Mouse (Mus musculus) megakaryocyte, embryonic 14.5 days (primary cell): ENCODE measurements around the gene Slc24a4. TPM values are rescaled to one million over a fixed set of nuclear protein-coding genes. Genes with fewer than 3 reads are reported as not detected.

Experiments used
- H3K27me3 ChIP-seq: replicated peaks from 2 replicates; pipeline ENCODE3; 2012; ENCODE audit warnings: inconsistent platforms
- H3K36me3 ChIP-seq: replicated peaks from 2 replicates; pipeline ENCODE3; 2012; ENCODE audit warnings: low read length, inconsistent platforms, mixed read lengths
- H3K4me1 ChIP-seq: 2 replicates; pipeline ENCODE4 v1.6.1; 2012; ENCODE audit warnings: inconsistent platforms
- H3K4me3 ChIP-seq: replicated peaks from 2 replicates; pipeline ENCODE3; 2012; ENCODE audit warnings: moderate library complexity, mild to moderate bottlenecking, inconsistent platforms
- H3K9me3 ChIP-seq: 2 replicates; pipeline ENCODE4 v1.6.1; 2012; ENCODE audit warnings: inconsistent platforms
- FLI1 ChIP-seq: IDR thresholded peaks from 2 replicates; pipeline ENCODE4 v1.6.1; 2012; ENCODE audit warnings: low read length, inconsistent platforms, mixed read lengths
- GATA1 ChIP-seq: IDR thresholded peaks from 3 replicates; pipeline ENCODE4 v1.6.1; 2012; ENCODE audit warnings: mixed read lengths, low read length, inconsistent platforms, borderline replicate concordance
- polyA plus RNA-seq: library from polyadenylated mRNA; stranded (reverse); fragments of >175 nt; gene quantifications from 2 replicates; pipeline ENCODE4 v1.2.3, GENCODE M21; 2012; ENCODE audit warnings: low replicate concordance; ENCODE audit not compliant: insufficient read depth

Slc24a4 gene
- polyA plus RNA-seq, 1 experiment, result 0.04 TPM

DNA sequence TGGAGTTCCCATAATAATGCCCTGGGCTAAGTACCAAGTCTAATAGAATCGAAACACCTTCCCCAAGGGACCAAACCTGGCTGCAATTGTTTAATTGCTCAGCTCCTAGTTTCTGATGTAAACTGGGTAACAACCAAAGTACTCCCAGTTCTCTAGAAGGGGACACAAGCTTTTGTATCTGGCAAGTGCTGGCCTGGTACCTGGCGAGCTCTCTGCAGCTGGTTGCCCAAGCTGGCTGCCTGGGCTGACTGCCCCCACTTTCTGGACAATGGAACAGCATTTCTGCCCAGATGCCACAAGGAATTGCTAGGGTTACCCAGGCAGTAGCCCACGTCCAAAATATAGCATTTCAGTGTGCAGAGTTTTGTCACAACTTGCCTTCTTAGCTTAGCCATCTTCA is 12.0 kb upstream of the Slc24a4 start:
- Histone ChIP-seq H3K4me1 (peaks cover 21% of the 10 kb centered on the region), H3K36me3 (no peaks in the 10 kb centered on the region), H3K9me3 (no peaks in the 10 kb centered on the region), H3K27me3 (peaks cover 61% of the 10 kb centered on the region), H3K4me3 (no peak overlapping the region)
- TF ChIP-seq GATA1, result no peak
- TF ChIP-seq FLI1, result no peak

DNA sequence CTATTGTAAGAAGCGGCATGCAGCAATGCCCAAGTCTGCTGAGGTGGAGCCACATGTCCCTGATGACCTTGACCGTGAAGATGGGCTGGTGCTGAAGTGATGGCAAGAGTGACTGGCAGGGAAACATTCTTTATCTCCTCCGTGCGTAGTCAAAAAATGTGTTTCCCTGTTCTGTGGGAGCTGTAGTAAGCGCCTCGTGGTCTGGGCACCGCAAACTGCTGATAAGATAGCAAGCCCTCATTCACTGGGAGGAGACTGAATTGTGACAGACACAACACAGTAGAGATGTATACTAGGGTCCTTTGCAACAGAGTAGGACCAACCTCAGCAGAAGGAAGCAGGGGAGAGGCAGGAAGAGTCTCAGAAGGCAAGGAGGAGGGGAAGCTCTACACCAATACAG is 10.5 kb upstream of the Slc24a4 start:
- H3K4me3 ChIP-seq, result peak overlapping the region; percentile 38
- peaks cover 16% of the 10 kb centered on the region for H3K4me1 ChIP-seq
- no peaks in the 10 kb centered on the region for H3K9me3 ChIP-seq
- peaks cover 49% of the 10 kb centered on the region for H3K27me3 ChIP-seq
- TF ChIP-seq FLI1 (no peak), GATA1 (no peak)
- no peaks in the 10 kb centered on the region for H3K36me3 ChIP-seq

- peaks cover 64% of the 10 kb centered on the region for H3K27me3 ChIP-seq
- no peaks in the 10 kb centered on the region for H3K36me3 ChIP-seq
- H3K4me1 ChIP-seq, result peaks cover 22% of the 10 kb centered on the region
- H3K9me3 ChIP-seq, result 0 out of 2 replicates have a peak, but pooled peaks cover 6% of the 10 kb centered on the region
- no peak overlapping the region for H3K4me3 ChIP-seq
- no peak for TF ChIP-seq FLI1
- no peak for TF ChIP-seq GATA1
These were observed 932 bp upstream of the Slc24a4 start for GRCm38 (mm10) chr12:102127601-102128000.

DNA sequence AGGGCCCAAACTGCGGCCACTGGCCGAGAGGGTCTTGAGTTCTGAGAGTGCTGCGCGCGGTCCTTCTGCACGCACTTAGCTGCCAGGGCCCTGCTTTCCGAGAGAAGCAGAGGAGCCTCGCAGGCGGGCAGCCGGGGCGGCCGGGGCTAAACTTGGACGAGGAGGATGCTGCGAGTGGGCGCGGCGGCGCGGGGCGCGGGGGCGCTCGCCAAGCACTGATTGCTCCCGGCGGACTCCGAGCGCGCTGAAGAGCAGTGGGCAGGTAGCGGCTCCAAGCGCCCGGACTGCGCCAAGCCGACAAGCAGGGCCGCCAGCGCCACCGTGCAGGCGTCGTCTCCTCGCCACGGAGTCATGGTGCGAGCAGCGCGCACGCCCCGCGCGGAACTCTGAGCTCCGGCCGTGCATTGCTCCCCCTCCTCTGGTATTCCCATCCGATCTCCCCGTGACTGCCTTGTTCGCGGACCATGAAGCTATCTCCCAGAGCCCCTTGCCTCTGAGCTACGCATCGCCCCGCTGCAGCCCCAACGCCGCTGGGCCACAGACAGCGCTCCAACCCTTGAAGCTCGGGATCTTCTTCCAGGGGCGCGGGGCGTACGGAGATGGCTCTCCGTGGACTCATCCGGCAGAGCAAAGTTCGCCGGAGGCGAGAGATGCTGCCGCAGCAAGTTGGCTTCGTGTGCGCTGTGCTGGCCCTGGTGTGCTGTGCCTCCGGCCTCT is 416 bp downstream of the Slc24a4 start:
- peaks cover 78% of the 10 kb centered on the region for H3K27me3 ChIP-seq
- peaks cover 29% of the 10 kb centered on the region for H3K4me1 ChIP-seq
- 0 out of 2 replicates have a peak, but pooled peaks cover 6% of the 10 kb centered on the region for H3K9me3 ChIP-seq
- no peak for TF ChIP-seq GATA1
- TF ChIP-seq FLI1, result no peak
- no peaks in the 10 kb centered on the region for H3K36me3 ChIP-seq
- H3K4me3 ChIP-seq, result peak overlapping the region; percentile 91

- Histone ChIP-seq H3K4me1 (peaks cover 30% of the 10 kb centered on the region), H3K27me3 (peaks cover 84% of the 10 kb centered on the region), H3K4me3 (peak overlapping the region; percentile 91), H3K36me3 (no peaks in the 10 kb centered on the region), H3K9me3 (0 out of 2 replicates have a peak, but pooled peaks cover 6% of the 10 kb centered on the region)
- no peak for TF ChIP-seq FLI1
- TF ChIP-seq GATA1, result no peak
These were observed 1.0 kb downstream of the Slc24a4 start for GRCm38 (mm10) chr12:102129508-102130030.

GRCm38 (mm10) chr12:102139710-102140109 is 11.2 kb downstream of the Slc24a4 start:
- no peaks in the 10 kb centered on the region for H3K36me3 ChIP-seq
- TF ChIP-seq FLI1 (no peak), GATA1 (no peak)

GRCm38 (mm10) chr12:102141330-102141729 is 12.8 kb downstream of the Slc24a4 start:
- Histone ChIP-seq H3K36me3 (no peaks in the 10 kb centered on the region), H3K4me3 (no peak overlapping the region), H3K9me3 (peaks cover 4% of the 10 kb centered on the region; the same call in 1 of the 2 replicates), H3K4me1 (peaks cover 61% of the 10 kb centered on the region), H3K27me3 (peaks cover 44% of the 10 kb centered on the region)
- no peak for TF ChIP-seq FLI1
- no peak for TF ChIP-seq GATA1

More at GRCm38 (mm10) chr12:102139710-102140109, 11.2 kb downstream of the Slc24a4 start:
- Histone ChIP-seq H3K4me3 (no peak overlapping the region), H3K4me1 (peaks cover 47% of the 10 kb centered on the region), H3K9me3 (peaks cover 4% of the 10 kb centered on the region; the same call in 1 of the 2 replicates), H3K27me3 (peaks cover 51% of the 10 kb centered on the region)

- Histone ChIP-seq H3K4me1 (peaks cover 97% of the 10 kb centered on the region), H3K27me3 (peaks cover 3% of the 10 kb centered on the region), H3K36me3 (no peaks in the 10 kb centered on the region), H3K9me3 (no peaks in the 10 kb centered on the region), H3K4me3 (no peak overlapping the region)
- TF ChIP-seq FLI1, result peak; percentile 76
- peak; percentile 90 for TF ChIP-seq GATA1
These were observed 19.1 kb downstream of the Slc24a4 start for GRCm38 (mm10) chr12:102147678-102148077.

DNA sequence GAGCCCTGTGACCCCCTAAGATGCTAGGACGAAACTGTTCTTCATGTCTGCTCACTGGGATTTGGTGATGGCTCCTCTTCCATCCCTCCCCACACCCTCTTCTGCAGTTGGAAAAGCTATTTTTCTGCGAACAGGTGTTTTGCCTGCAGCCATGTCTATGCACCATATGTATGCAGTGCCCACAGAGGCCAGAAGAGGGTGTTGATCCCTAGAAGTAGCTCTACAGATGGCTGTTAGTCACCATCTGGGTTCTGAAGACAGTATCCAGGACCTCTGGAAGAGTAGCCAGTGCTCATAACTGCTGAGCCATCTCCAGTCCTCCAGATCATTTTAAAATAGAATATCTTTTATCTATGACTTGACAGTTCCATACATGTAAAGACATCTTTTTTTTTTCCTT is 20.2 kb downstream of the Slc24a4 start:
- H3K9me3 ChIP-seq, result no peaks in the 10 kb centered on the region
- H3K4me3 ChIP-seq, result peak overlapping the region; percentile 29
- H3K27me3 ChIP-seq, result no peaks in the 10 kb centered on the region
- H3K36me3 ChIP-seq, result no peaks in the 10 kb centered on the region
- peaks cover 97% of the 10 kb centered on the region for H3K4me1 ChIP-seq
- TF ChIP-seq GATA1 (no peak), FLI1 (no peak)

DNA sequence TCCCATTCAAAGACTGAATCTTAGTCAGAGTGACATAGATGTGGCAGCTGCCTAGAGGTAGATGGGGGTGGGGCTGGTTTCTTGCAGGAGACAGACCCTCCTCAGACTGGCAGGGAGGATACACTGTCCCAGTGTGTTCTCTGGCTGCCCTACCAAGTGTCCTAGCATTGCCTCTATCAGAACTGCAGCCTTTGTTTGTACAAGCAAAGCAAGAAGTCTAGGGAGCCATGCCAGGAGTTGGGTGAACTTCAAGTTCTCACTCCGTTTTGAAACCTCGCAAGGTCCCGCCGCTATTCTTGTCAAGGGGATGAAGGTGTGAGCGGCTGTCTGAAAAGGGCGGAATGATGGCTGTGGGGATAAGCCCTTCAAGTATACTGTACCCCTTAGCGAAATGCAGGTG is 22.7 kb downstream of the Slc24a4 start:
- no peak for TF ChIP-seq FLI1
- no peak for TF ChIP-seq GATA1
- Histone ChIP-seq H3K9me3 (no peaks in the 10 kb centered on the region), H3K36me3 (no peaks in the 10 kb centered on the region), H3K4me3 (no peak overlapping the region), H3K27me3 (no peaks in the 10 kb centered on the region), H3K4me1 (peaks cover 97% of the 10 kb centered on the region)
